Mouse (Mus musculus) heart, postnatal 25 days (tissue): ENCODE results near the gene Slfn14. TPM values are rescaled to one million over a fixed set of nuclear protein-coding genes. Genes with fewer than 3 reads are reported as not detected.
"Not testable (repeated sequence)": the region's sequence is repeated elsewhere in the genome, so short reads cannot be mapped to it uniquely, and the experiment has no call there.

Source experiments
- DNase-seq: peaks from one replicate; pipeline ENCODE4 v3.0.0; 2022; ENCODE audit warnings: low spot score
- intact Hi-C: fragments of 180-260 bp; cut with DNase I; formaldehyde crosslinking; loops from one replicate; pipeline ENCODE4 v1.15.1; 2025
- total RNA-seq, 2 experiments: library from RNA; stranded (reverse); gene quantifications; 2 replicates each; pipeline ENCODE4 v1.2.3; 2021

Slfn14 gene
- total RNA-seq, 2 experiments from 2014 or later, result 0.08 to 0.11 TPM

GRCm38 (mm10) chr11:83289633-83290032 is 3.1 kb upstream of the Slfn14 start:
- intact Hi-C loops, result loop anchor here (2.0 to 10.0 kb wide), 3 partner anchors 19 to 505 kb away; partner anchors contain the start of genes Lig3 and Unc45b
- no peak for DNase-seq

DNA sequence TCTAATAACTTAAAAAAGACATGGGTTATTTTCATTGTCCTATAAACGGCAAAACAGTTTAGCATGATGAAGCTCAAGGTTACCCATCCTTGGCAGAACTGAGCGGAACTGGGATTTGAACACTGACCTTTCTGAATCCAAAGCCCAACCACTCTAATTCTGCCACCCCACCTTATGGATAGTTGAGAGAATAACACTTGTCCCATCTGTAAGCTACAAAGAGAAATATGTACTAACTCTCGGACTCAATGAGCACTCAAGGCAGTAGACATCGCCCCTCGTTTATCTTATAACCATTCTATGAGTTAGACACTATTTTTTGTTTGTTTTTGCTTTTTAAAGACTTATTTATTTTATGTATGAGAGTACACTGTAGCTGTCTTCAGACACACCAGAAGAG is 2.5 kb upstream of the Slfn14 start:
- intact Hi-C loops, result no loop called here
- no peak for DNase-seq

- intact Hi-C loops, result no loop called here
- DNase-seq, result no peak
Measured at GRCm38 (mm10) chr11:83285627-83286026, 899 bp downstream of the Slfn14 start.

DNA sequence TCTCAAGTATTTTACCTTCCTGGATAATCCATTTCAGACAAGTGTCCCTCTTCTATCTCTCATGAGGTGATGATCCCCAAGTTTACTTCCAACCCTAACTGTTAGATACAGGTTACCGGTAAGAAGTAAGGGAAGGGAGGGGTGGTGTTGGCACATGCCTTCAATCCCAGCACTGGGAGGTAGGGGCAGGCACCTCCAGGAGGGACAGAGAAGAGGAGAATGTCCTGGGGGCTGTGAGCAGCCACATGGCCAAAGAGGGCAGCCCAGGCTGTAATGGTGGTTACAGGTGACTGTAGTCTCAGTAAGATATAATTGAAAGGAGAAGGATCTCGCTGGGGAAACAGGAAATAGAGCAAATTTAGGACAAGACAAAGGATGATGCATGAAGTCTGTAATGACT is 4.4 kb downstream of the Slfn14 start:
- intact Hi-C loops, result no loop called here
- no peak for DNase-seq

DNA sequence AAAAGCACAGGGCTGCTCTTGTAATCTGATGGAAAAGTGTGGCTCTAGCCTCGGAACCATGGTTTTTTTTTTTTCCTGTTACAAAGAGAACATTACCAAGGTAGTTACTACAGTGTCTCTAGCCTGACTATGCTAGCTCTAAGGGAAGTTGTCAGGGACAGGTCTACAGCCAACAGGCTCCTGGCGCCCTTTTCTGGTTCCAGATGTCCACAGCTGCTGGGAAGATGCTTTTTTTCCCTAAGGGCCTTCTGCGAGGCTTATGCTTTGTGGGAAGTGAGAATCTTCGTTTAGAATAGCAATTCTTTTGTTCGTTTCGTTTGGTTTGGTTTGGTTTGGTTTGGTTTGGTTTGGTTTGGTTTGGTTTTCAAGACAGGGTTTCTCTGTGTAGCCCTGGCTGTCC is 6.8 kb downstream of the Slfn14 start:
- intact Hi-C loops, result no loop called here

GRCm38 (mm10) chr11:83279024-83279423 is 7.5 kb downstream of the Slfn14 start:
- DNase-seq, result no peak
- intact Hi-C loops, result no loop called here

More for the DNA sequence above, 6.8 kb downstream of the Slfn14 start:
- DNase-seq, result peak; percentile 47

DNA sequence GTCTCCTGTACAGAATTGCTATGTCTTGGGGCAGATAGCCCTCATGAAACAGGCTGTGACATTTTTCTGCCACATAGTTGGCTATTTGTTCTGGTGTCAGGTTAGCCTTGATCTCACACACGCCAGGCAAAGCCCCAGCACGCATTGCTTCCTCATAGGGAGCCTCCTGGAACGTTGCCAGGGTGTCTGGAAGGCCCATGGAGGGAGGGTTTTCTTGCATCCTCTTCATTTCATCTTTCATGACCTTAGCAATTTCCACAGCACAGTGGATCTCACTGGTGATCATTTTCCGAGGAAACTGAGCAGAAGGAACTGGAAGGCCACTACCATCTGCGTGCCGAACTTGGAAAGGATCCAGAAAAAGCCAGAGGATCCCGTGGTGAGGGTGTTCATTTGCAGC is 10.3 kb downstream of the Slfn14 start:
- DNase-seq, result no peak
- intact Hi-C loops, result no loop called here

DNA sequence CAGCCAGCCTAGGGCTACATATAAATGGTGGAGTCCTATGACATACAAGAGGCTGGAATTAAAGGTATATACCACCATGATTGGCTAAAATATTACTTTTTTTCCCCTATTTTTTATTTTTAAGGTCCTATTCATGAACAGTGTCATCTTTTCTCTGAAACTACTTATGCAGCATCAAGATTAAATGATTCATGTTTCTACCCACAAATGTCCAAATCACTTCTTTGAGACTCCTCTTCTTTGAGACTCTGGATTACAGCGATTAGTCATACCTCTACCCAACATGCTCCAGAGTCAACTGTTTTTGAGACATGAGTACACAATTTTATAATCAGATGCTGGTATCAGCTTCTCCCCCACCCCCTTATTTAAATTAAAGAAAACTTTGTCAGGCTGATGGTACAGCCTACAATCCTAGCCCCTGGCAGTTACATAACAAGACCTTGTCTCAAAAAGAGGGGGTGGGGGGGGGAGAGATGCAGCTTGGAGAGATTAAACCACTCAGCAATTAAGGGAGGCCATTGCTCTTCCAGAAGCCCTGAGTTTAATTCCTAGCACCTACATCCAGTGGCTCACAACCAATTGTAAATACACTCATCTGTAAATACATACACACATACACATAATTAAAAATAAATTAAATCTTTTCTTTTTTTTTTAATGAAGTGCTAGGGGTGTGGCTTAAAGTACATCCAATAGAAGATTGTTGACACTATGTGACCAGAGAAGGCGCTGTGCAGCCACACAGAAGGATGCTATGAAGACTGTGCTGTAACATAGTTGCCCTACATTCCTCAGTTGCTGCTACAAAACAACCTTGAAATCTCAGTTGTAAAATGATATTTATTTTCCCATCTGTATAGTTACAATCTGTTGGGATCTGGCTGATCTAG is 14.3 kb downstream of the Slfn14 start:
- intact Hi-C loops, result loop anchor here (2.0 kb wide), 1 partner anchor 19 kb away; no protein-coding TSS in a partner anchor
- no peak for DNase-seq

- DNase-seq, result peak; percentile 62
- intact Hi-C loops, result loop anchor here (2.0 kb wide), 1 partner anchor 19 kb away; no protein-coding TSS in a partner anchor
Measured at GRCm38 (mm10) chr11:83271151-83271950, 15.2 kb downstream of the Slfn14 start.

GRCm38 (mm10) chr11:83270842-83271150 is 15.7 kb downstream of the Slfn14 start:
- no peak for DNase-seq
- intact Hi-C loops, result loop anchor here (2.0 kb wide), 1 partner anchor 20 kb away; no protein-coding TSS in a partner anchor

DNA sequence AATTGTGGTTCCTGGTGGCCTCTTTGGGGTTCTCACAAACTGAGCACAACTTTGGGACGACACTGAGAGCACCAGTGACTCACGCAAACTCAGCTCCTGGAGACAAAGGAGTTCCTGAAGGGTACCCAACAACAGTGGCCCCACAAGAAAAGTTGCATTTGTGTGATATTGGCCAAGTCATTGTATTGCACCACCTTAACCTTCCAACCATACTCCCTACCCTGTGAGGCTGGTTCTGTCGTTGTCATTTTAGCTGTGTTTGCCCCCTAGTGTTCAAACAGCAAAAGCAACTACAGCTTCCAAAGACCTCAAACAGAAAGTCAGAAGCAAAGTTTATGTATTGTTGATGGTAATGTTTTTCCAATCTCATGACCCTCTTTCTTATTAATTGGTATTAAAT is 23.4 kb downstream of the Slfn14 start:
- no peak for DNase-seq

GRCm38 (mm10) chr11:83262673-83263072 is 23.9 kb downstream of the Slfn14 start:
- DNase-seq, result no peak
- intact Hi-C loops, result no loop called here

More for the DNA sequence above, 23.4 kb downstream of the Slfn14 start:
- intact Hi-C loops, result no loop called here

GRCm38 (mm10) chr11:83257211-83257610 is 29.3 kb downstream of the Slfn14 start:
- DNase-seq, intact Hi-C loops: not testable (repeated sequence)

DNA sequence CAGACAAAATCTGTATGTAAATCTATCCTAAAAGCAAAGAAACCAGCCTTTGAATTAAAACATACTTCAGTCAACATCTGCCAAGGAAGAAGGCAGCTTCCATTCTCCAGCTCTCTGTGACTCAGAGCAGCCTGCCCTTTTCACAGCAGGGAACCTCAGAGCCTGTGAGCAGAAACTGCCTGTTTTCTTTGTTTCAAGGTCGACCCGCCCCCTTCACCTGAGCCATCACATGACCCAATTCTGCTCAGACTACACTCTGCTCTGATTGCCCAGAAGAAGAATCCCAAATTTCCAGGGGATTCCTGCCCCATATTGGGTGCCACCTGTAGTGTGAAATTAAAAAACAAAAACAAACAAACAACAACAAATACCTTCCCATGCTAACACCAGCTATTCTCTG is 46.7 kb downstream of the Slfn14 start:
- intact Hi-C loops, result no loop called here

DNA sequence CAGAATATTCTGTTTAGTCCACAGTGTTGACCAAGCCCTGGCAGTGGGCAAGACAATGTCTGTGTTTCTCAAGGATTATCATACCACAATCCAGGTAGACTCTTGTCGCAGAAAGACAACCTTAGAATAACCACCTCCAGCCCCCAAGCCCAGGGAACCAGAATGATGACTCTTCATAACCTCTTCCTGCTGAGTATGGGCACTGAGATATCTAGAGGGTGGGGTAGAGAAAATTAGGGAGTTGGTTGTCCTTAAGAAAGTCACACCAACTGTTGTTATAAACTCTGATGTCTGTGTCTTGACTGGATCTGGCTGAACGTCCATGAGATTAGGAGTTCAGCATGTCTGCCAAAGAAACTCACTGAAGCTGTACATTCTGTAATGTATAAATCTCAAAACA is 48.1 kb downstream of the Slfn14 start:
- intact Hi-C loops, result no loop called here
- no peak for DNase-seq

More for the DNA sequence above, 46.7 kb downstream of the Slfn14 start:
- no peak for DNase-seq

DNA sequence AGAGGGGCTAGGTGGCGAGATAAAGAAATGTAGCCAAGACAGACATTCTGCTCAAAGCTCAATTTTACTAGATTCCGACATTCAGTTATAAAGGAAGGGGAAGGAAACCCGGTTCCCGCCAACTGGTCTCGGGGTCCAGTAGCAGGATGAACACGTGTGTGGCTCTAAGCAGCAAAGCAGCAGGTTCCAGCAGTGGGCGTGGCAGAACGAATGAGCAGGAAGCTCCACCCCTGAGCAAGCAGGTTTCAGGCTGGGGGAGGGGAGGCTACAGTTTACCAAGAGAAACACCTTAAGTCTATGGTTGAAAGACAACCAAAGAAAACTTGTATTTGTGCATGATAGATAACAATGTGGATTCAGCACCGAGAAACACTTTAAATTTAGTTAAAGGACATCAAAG is 49.1 kb downstream of the Slfn14 start:
- intact Hi-C loops, DNase-seq: not testable (repeated sequence)

GRCm38 (mm10) chr11:83233621-83234020 is 52.9 kb downstream of the Slfn14 start:
- DNase-seq, intact Hi-C loops: not testable (repeated sequence)

DNA sequence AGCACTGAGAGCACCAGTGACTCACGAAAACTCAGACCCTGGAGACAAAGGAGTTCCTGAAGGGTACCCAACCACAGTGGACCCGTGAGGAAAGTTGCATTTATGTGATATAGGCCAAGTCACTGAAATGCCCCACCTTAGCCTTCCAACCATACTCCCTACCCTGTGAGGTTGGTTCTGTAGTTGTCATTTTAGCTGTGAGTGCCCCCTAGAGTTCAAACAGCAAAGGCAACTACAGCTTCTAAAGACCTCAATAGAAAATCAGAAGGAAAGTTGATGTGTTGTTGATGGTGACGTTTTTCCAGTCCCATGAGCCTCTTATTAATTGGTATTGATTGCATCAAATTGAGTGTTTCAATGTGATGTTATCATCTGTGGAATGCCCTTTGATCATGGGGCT is 55.6 kb downstream of the Slfn14 start:
- no peak for DNase-seq
- intact Hi-C loops, result no loop called here

- no peak for DNase-seq
- intact Hi-C loops, result loop anchor here (10.0 kb wide), 2 partner anchors 253 to 313 kb away; partner anchors contain the start of gene Unc45b
Measured at GRCm38 (mm10) chr11:83227926-83228723, 58.4 kb downstream of the Slfn14 start.
